Mouse (Mus musculus) ES-Bruce4 (cell line): ENCODE data around the gene Card6. TPM values are rescaled to one million over a fixed set of nuclear protein-coding genes. Genes with fewer than 3 reads are reported as not detected.
A peak's percentile ranks its signal among the peaks of the same experiment; 100 is the strongest.

Source experiments
- H3K27ac ChIP-seq: 2 replicates; pipeline ENCODE4 v1.5.1; 2012; ENCODE audit warnings: low read length, inconsistent platforms; ENCODE audit not compliant: insufficient read depth
- H3K27me3 ChIP-seq: 2 replicates; pipeline ENCODE4 v1.6.1; 2012; ENCODE audit warnings: mild to moderate bottlenecking, low read length, inconsistent platforms; ENCODE audit not compliant: control insufficient read depth, poor library complexity, insufficient read depth, severe bottlenecking
- H3K36me3 ChIP-seq: 2 replicates; pipeline ENCODE4 v1.6.1; 2012; ENCODE audit warnings: inconsistent platforms, mild to moderate bottlenecking, low read length, moderate library complexity; ENCODE audit not compliant: control insufficient read depth, poor library complexity, insufficient read depth, severe bottlenecking
- H3K4me1 ChIP-seq: one replicate; pipeline ENCODE4 v1.8.1; 2011; ENCODE audit warnings: low read length; ENCODE audit not compliant: control insufficient read depth, insufficient read depth
- H3K4me3 ChIP-seq: 2 replicates; pipeline ENCODE4 v1.5.1; 2011; ENCODE audit warnings: low read depth, mild to moderate bottlenecking, low read length
- H3K9ac ChIP-seq: 2 replicates; pipeline ENCODE4 v1.6.1; 2012; ENCODE audit warnings: low read depth, mild to moderate bottlenecking, inconsistent platforms; ENCODE audit not compliant: poor library complexity, severe bottlenecking
- H3K9me3 ChIP-seq: replicated peaks from 2 replicates; pipeline ENCODE4 v1.6.1; 2012; ENCODE audit warnings: mild to moderate bottlenecking, low read length, inconsistent platforms; ENCODE audit not compliant: control insufficient read depth, poor library complexity, insufficient read depth, severe bottlenecking
- CTCF ChIP-seq: IDR thresholded peaks from one replicate; pipeline ENCODE4 v1.8.1; 2011; ENCODE audit warnings: low read depth, low read length
- EP300 ChIP-seq: IDR thresholded peaks from 2 replicates; pipeline ENCODE4 v1.6.1; 2011; ENCODE audit warnings: low read depth, low read length; ENCODE audit not compliant: insufficient read depth
- POLR2A ChIP-seq: IDR thresholded peaks from one replicate; pipeline ENCODE4 v1.8.1; 2011; ENCODE audit warnings: low read length; ENCODE audit not compliant: insufficient read depth
- polyA plus RNA-seq: library from polyadenylated mRNA; stranded (reverse); fragments of >200 nt; gene quantifications from 2 replicates; pipeline ENCODE4 v1.2.4, GENCODE M21; 2011; ENCODE audit warnings: low read depth; ENCODE audit not compliant: missing spikeins, insufficient read depth, insufficient read length

The Card6 gene
- polyA plus RNA-seq, 1 experiment: 0.67 TPM

- peaks cover 9% of the 10 kb centered on the region; the same call in 1 of the 2 replicates for H3K9me3 ChIP-seq
- TF ChIP-seq EP300: no peak
- no peak for TF ChIP-seq CTCF
- no peak for TF ChIP-seq POLR2A
- peaks cover 23% of the 10 kb centered on the region for H3K36me3 ChIP-seq
- H3K27me3 ChIP-seq: no peaks in the 10 kb centered on the region; the same call in 1 of the 2 replicates
- no peak overlapping the region for H3K4me3 ChIP-seq
- H3K9ac ChIP-seq: no peak overlapping the region
- no peak overlapping the region for H3K27ac ChIP-seq
- no peaks in the 10 kb centered on the region for H3K4me1 ChIP-seq
Measured at GRCm38 (mm10) chr15:5126456-5126855, 18.1 kb upstream of the Card6 start.

- Histone ChIP-seq H3K9ac (no peak overlapping the region), H3K4me1 (peaks cover 2% of the 10 kb centered on the region), H3K27me3 (no peaks in the 10 kb centered on the region), H3K36me3 (peaks cover 70% of the 10 kb centered on the region), H3K4me3 (no peak overlapping the region), H3K27ac (0 out of 2 replicates have a peak overlapping the region, but pooled peaks have one; percentile 2), H3K9me3 (peaks cover 1% of the 10 kb centered on the region; the same call in 1 of the 2 replicates)
- no peak for TF ChIP-seq EP300
- TF ChIP-seq CTCF: no peak
- no peak for TF ChIP-seq POLR2A
Measured at GRCm38 (mm10) chr15:5121535-5122313, 13.4 kb upstream of the Card6 start.

GRCm38 (mm10) chr15:5119707-5120106 lies 11.4 kb upstream of the Card6 start:
- Histone ChIP-seq H3K36me3 (peaks cover 65% of the 10 kb centered on the region), H3K27me3 (no peaks in the 10 kb centered on the region), H3K27ac (peak overlapping the region; percentile 67), H3K9me3 (no peaks in the 10 kb centered on the region), H3K9ac (no peak overlapping the region), H3K4me1 (peaks cover 3% of the 10 kb centered on the region), H3K4me3 (no peak overlapping the region)
- TF ChIP-seq POLR2A: no peak

DNA sequence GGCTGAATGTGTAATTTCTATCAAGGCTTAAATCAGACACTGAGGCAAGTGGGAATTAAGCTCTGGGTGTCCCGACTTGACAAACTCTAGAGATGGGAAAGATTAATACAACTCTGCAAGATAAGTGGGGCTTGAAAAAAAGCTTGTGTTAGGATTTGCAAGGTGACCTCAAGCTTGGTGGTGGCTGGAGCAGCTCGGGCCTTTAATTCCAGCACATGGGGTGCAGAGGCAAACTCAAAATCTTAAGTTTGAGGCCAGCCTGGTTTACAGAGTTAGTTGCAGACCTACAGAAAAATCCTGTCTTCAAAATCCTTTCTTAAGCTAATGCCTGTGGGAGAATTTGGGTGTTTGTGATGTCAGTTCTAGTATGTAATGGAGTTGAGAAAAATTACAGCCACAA lies 10.9 kb upstream of the Card6 start:
- no peaks in the 10 kb centered on the region for H3K27me3 ChIP-seq
- peaks cover 4% of the 10 kb centered on the region for H3K4me1 ChIP-seq
- H3K36me3 ChIP-seq: peaks cover 62% of the 10 kb centered on the region
- TF ChIP-seq CTCF (no peak), EP300 (no peak), POLR2A (no peak)
- H3K27ac ChIP-seq: peak overlapping the region; percentile 51; the same call in 1 of the 2 replicates
- H3K9me3 ChIP-seq: no peaks in the 10 kb centered on the region
- 0 out of 2 replicates have a peak overlapping the region, but pooled peaks have one; percentile 76 for H3K9ac ChIP-seq
- H3K4me3 ChIP-seq: no peak overlapping the region

- peaks cover 4% of the 10 kb centered on the region for H3K4me1 ChIP-seq
- H3K9me3 ChIP-seq: no peaks in the 10 kb centered on the region
- peaks cover 59% of the 10 kb centered on the region for H3K36me3 ChIP-seq
- H3K27ac ChIP-seq: peak overlapping the region; percentile 54; the same call in 1 of the 2 replicates
- peak overlapping the region; percentile 76 for H3K9ac ChIP-seq
- peak overlapping the region; percentile 81 for H3K4me3 ChIP-seq
- H3K27me3 ChIP-seq: no peaks in the 10 kb centered on the region
- no peak for TF ChIP-seq EP300
- no peak for TF ChIP-seq CTCF
- no peak for TF ChIP-seq POLR2A
Measured at GRCm38 (mm10) chr15:5118626-5119025, 10.3 kb upstream of the Card6 start.

DNA sequence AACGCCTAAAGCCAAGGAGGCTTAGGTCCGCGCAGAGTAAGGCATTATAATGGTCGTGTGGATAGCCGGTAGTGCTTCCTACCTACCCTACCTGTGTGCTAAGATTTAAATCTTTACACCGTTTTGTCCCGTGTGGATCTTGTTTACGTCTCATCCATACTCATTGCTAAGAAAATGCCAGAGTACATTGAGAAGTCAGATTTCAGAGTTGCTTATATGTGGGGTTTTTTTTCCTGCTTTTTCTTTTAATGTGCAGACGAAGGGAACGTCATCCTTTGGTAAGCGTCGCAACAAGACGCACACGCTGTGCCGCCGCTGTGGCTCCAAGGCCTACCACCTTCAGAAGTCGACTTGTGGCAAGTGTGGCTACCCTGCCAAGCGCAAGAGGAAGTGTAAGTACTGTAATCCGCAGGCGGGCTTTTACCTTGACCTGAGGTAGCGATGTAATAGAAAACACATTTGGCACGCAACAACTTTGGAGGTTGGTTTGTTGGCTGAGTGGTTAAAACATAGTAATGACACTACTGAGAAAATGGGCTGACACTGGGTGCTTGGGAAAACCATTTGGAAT lies 8.8 kb upstream of the Card6 start:
- Histone ChIP-seq H3K36me3 (peaks cover 52% of the 10 kb centered on the region), H3K9ac (peak overlapping the region; percentile 76), H3K4me3 (peak overlapping the region; percentile 99), H3K4me1 (peaks cover 4% of the 10 kb centered on the region), H3K27me3 (no peaks in the 10 kb centered on the region), H3K27ac (peak overlapping the region; percentile 10), H3K9me3 (no peaks in the 10 kb centered on the region)
- no peak for TF ChIP-seq EP300
- TF ChIP-seq POLR2A: no peak
- TF ChIP-seq CTCF: no peak
